Mouse (Mus musculus) bone marrow, adult 2 months (tissue): ENCODE measurements around the gene Zranb1. TPM values are rescaled to one million over a fixed set of nuclear protein-coding genes. Genes with fewer than 3 reads are reported as not detected.

Experiments used
- H3K27ac ChIP-seq: fragments of 200-500 bp; 2 replicates; pipeline ENCODE4 v1.5.1; 2012; ENCODE audit warnings: low read depth, mild to moderate bottlenecking, control low read depth, inconsistent platforms, low read length; ENCODE audit not compliant: control insufficient read depth, poor library complexity, insufficient read depth
- H3K4me1 ChIP-seq: fragments of 200-500 bp; 2 replicates; pipeline ENCODE4 v1.6.1; 2011; ENCODE audit warnings: low read length; ENCODE audit not compliant: control insufficient read depth, insufficient read depth
- H3K4me3 ChIP-seq: fragments of 200-500 bp; replicated peaks from 2 replicates; pipeline ENCODE3; 2011; ENCODE audit warnings: mild to moderate bottlenecking, low read depth, low read length, control low read depth; ENCODE audit not compliant: control insufficient read depth
- CTCF ChIP-seq: fragments of 200-500 bp; IDR thresholded peaks from 2 replicates; pipeline ENCODE4 v1.5.1; 2011; ENCODE audit warnings: low read length, control low read depth; ENCODE audit not compliant: control insufficient read depth, insufficient read depth
- POLR2A ChIP-seq: fragments of 200-500 bp; IDR thresholded peaks from 2 replicates; pipeline ENCODE4 v1.6.1; 2011; ENCODE audit warnings: low read depth, mild to moderate bottlenecking, control low read depth, low read length, borderline replicate concordance; ENCODE audit not compliant: control insufficient read depth
- WGBS: fragments of 180-500 bp; shearing (Covaris S2); methylation state at CpG from one replicate; pipeline ENCODE4 v1.1.7; 2018; 5-methylcytosine and 5-hydroxymethylcytosine counted together
- polyA plus RNA-seq: library from polyadenylated mRNA; stranded (reverse); fragments of >200 nt; gene quantifications from 2 replicates; pipeline ENCODE4 v1.2.4, GENCODE M21; 2011; ENCODE audit warnings: low replicate concordance; ENCODE audit not compliant: missing spikeins, insufficient read depth, insufficient read length

Gene Zranb1
- polyA plus RNA-seq, 1 experiment, result 50.2 TPM

DNA sequence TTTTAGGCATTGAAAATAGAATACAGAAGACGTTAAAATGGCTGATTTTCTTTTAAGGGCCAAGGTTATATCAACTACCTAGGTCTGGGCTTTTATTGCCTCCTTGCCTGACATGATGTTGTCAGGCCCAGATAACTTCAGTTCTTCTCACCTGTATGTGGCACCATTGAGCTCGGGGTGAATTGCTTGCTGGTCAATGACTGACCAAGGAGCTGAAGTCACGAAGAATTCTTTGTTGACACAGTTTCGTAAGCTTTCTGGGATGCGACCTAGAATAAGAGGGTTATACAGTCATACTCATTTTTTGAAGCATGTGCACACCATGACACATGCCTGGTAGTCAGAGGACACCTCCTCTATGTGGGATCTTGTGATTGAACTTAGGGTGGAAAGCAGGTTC lies 58.9 kb downstream of the Zranb1 start:
- Histone ChIP-seq H3K4me3 (no peak overlapping the region), H3K27ac (no peak overlapping the region), H3K4me1 (no peaks in the 10 kb centered on the region)
- 88% methylated on average over 5 of the region's 5 CpGs for WGBS
- no peak for TF ChIP-seq CTCF
- no peak for TF ChIP-seq POLR2A

DNA sequence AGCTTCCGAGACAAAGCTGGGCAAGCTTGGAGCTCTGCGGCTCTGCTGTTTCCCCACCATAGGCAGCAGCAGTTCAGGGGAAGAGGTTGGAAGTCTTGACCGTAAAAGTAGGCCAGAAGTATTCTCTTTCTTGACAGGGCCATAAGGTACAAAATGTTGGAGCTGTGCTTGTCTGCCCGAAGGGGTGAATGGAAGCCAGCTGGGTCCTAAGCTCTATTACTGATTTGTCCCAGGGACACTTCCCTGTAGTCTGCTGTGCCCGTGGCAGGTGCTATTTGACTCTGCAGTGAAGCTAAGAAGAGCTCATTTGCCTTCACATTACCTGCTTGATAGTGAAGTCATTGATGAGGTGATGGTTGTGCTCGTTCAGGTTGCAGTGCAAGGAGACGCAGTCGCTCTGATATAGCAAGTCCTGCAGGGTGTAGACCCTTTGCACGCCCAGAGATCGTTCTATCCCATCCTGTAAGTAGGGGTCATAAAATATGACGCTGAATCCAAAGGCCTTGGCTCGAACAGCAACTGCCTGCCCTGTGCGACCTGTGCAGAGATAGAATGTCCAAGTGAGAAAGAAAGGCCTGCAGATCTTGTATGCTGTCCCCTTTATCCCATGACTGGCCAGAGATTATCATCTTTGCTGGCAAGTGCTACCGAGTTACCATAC lies 60.4 kb downstream of the Zranb1 start:
- 90% methylated on average over 14 of the region's 14 CpGs for WGBS
- Histone ChIP-seq H3K4me3 (no peak overlapping the region), H3K27ac (no peak overlapping the region), H3K4me1 (no peaks in the 10 kb centered on the region)
- no peak for TF ChIP-seq POLR2A
- TF ChIP-seq CTCF, result no peak

DNA sequence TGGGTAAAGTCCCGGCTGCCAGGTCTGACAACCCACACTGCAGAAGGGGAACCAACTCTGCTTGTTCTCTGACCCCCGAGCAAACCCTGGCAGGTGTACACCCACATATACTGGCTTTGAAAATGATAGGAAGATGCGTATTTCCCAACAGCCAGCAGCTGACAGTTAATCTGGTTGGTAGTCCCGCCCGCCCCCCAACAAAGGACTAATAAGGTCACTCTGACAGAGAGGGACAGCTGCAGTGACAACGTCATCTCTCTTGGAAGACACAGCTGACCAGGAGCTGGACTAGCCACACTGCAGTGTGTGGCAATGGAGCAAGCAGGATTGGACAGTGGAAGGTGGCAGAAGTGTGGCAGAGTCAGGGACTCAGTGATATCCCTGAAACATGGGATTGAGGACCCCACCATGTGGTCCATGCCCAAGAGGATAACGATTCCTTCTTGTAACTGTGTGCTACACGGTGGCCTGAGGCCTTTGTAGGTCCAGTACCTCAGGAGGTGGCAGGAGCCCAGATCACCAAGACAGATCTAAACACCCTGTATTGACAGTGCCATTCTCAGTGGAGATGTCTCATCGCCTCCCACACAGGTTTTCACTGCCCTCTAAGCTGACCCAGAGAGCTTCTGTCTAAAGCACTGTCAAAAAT lies 62.1 kb downstream of the Zranb1 start:
- H3K4me3 ChIP-seq, result no peak overlapping the region
- H3K4me1 ChIP-seq, result no peaks in the 10 kb centered on the region
- WGBS, result 78% methylated on average over 9 of the region's 9 CpGs
- no peak overlapping the region for H3K27ac ChIP-seq
- no peak for TF ChIP-seq CTCF

DNA sequence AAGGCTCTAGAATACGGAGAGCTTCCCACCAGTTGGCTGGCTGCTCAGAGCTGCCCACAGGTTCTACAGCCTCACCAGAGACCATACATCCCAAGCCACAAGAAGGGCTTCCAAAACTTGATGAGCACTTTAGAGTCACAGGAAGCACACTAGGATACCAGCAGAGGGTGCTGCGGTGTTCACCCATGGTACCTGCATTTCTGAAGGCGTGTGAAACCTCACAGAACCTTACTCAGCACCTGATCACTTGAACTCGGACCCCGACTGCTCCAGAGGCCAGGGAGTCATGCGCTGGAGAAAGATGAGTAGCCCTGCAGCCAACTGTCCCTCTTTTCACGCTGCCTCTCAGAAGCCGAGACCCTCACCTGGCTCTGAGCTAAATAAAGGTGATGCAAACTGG lies 63.2 kb downstream of the Zranb1 start:
- Histone ChIP-seq H3K4me1 (no peaks in the 10 kb centered on the region), H3K27ac (no peak overlapping the region), H3K4me3 (no peak overlapping the region)
- no peak for TF ChIP-seq CTCF
- no peak for TF ChIP-seq POLR2A
- 87% methylated on average over 8 of the region's 8 CpGs for WGBS

DNA sequence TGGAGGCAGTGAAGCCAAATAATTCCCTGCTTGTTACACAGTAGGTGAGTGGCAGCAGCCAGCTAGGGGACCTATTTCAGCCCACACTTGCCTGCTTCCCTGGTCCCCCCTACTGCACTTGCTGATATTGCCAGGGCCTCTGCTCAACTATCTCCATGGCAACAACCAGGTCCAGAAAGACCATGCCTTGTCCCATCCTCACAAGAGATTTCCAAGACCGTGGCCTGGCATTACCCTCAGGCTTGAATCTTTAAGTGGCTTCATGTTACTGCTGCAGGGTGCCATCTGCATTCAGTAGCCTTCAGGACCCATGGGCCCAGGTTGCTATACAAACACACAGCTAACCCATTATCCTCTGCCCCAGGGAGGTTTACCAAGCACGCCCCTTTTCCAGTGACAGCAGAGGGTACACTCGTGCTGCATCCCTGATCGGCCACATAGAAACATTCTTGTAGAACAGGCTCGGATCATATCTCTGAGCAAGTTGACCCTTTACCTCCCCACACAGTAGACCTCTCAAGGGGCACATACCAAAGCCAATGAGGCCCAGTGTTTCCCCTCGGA lies 63.8 kb downstream of the Zranb1 start:
- 88% methylated on average over 6 of the region's 6 CpGs for WGBS
- no peak for TF ChIP-seq CTCF
- no peak for TF ChIP-seq POLR2A
- no peak overlapping the region for H3K4me3 ChIP-seq
- no peaks in the 10 kb centered on the region for H3K4me1 ChIP-seq
- no peak overlapping the region for H3K27ac ChIP-seq

DNA sequence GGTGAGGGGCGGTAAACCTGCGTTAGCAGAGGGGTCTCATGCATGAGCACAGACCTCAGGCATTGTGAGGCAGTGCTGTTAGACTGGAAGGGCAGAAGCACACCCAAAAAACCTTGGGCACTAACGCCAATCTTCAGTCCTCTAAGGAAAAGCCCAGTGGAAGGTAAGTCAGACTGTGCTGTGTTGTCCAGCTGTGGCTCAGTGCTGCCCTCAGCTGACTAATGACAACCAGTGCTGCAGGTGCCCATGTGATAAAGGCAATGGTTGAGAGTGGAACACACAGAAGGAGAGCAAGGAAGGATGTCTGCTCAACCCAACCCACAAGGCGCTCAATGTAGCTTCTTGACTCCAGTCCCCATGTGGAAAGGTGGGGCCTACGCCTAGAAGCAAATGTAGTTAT lies 65.4 kb downstream of the Zranb1 start:
- 78% methylated on average over 5 of the region's 5 CpGs for WGBS
- TF ChIP-seq POLR2A (no peak), CTCF (peak; percentile 59)
- Histone ChIP-seq H3K27ac (no peak overlapping the region), H3K4me3 (no peak overlapping the region), H3K4me1 (no peaks in the 10 kb centered on the region)

DNA sequence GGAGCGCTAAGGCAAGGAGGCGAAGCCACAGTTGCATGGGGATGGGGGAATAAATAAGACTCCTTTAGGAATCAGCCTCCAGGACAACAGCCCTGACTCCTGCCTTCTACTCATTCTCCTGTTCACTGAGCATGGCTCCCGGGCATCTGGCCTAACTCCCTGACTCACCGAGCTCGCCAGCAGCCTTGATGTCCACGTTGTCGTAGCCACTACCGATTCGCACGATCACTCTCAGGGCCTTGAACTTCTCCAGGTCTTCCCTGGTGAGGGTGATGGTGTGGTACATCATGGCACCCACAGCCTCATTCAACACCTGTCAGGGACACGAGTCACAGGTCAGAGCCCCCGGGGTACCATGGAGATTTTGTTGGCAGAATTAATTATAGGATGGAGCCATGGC lies 67.7 kb downstream of the Zranb1 start:
- TF ChIP-seq POLR2A, result no peak
- TF ChIP-seq CTCF, result no peak
- Histone ChIP-seq H3K27ac (no peak overlapping the region), H3K4me3 (no peak overlapping the region), H3K4me1 (no peaks in the 10 kb centered on the region)
- 90% methylated on average over 12 of the region's 12 CpGs for WGBS

DNA sequence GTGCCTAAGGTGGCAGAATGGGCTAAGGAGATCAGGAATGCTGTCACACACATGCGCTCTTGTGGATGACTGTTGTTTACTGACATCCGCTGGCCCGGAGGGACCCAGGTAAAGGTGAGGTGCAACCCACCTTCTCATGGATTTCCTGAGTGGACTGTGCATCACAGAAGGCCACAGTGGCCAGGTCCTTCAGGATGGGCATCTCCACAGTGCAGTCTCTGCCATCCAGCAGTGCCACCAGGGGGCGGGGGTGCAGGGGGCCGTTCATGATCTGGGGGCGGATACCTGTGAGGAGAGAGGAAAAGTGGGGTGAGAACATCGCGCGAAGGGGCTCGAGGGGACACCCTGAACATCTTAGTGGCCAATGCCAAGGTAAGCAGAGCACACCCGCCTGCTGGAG lies 68.1 kb downstream of the Zranb1 start:
- H3K4me1 ChIP-seq, result no peaks in the 10 kb centered on the region

DNA sequence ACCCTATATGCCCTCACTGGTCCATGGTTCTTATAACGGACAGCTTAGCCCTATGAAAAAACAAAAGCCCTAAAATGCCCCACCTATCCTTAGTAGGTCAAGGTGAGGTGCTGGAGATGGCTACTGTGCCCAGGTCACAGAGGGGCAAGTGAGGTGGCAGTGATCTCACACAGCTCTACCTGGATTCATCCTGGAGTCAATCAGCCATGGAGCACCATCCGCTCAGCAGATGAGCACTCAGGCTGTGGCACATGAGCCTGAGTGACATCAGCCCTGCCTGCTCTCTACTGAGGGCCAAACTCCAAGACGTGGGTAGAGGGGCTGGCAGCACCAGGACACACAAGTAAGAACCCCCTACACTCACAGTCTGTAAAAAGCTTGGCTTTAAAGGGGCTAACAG lies 70.4 kb downstream of the Zranb1 start:
- TF ChIP-seq POLR2A, result no peak
- TF ChIP-seq CTCF, result no peak
- H3K27ac ChIP-seq, result no peak overlapping the region
- H3K4me1 ChIP-seq, result no peaks in the 10 kb centered on the region

More for the DNA sequence above, 68.1 kb downstream of the Zranb1 start:
- no peak overlapping the region for H3K4me3 ChIP-seq
- WGBS, result 93% methylated on average over 11 of the region's 11 CpGs
- no peak overlapping the region for H3K27ac ChIP-seq
- TF ChIP-seq CTCF, result no peak
- no peak for TF ChIP-seq POLR2A

More for the DNA sequence above, 70.4 kb downstream of the Zranb1 start:
- H3K4me3 ChIP-seq, result no peak overlapping the region
- WGBS, result 81% methylated on average over 3 of the region's 3 CpGs
